Mouse (Mus musculus) intestine, embryonic 15.5 days (tissue): ENCODE measurements around the gene Gm20481. TPM values are rescaled to one million over a fixed set of nuclear protein-coding genes. Genes with fewer than 3 reads are reported as not detected.
"Not testable (repeated sequence)": the region's sequence is repeated elsewhere in the genome, so short reads cannot be mapped to it uniquely, and the experiment has no call there.

Source experiments
- ATAC-seq: fragments of 200-750 bp; cut with Nextera tagmentation; 2 replicates; pipeline ENCODE4 v1.8.0; 2017; ENCODE audit warnings: moderate TSS enrichment, moderate library complexity
- H3K27ac ChIP-seq: fragments of 300-500 bp; sonication (generic); 2 replicates; pipeline ENCODE4 v1.5.1; 2015; ENCODE audit warnings: mild to moderate bottlenecking, inconsistent platforms
- H3K27me3 ChIP-seq: fragments of 300-500 bp; sonication (generic); replicated peaks from 2 replicates; pipeline ENCODE4 v1.6.1; 2015; ENCODE audit warnings: inconsistent platforms
- H3K36me3 ChIP-seq: fragments of 300-500 bp; sonication (generic); 2 replicates; pipeline ENCODE4 v1.6.1; 2015; ENCODE audit warnings: inconsistent platforms
- H3K4me1 ChIP-seq: fragments of 300-500 bp; sonication (generic); replicated peaks from 2 replicates; pipeline ENCODE4 v1.6.1; 2015; ENCODE audit warnings: inconsistent platforms
- H3K4me2 ChIP-seq: fragments of 300-500 bp; sonication (generic); replicated peaks from 2 replicates; pipeline ENCODE4 v1.6.1; 2015; ENCODE audit warnings: mild to moderate bottlenecking, inconsistent platforms
- H3K4me3 ChIP-seq: fragments of 300-500 bp; sonication (generic); replicated peaks from 2 replicates; pipeline ENCODE4 v1.5.1; 2015; ENCODE audit warnings: inconsistent platforms
- H3K9ac ChIP-seq: fragments of 300-500 bp; sonication (generic); 2 replicates; pipeline ENCODE4 v1.6.1; 2015; ENCODE audit warnings: inconsistent platforms
- H3K9me3 ChIP-seq: fragments of 300-500 bp; sonication (generic); 2 replicates; pipeline ENCODE4 v1.6.1; 2016; ENCODE audit warnings: inconsistent platforms
- WGBS: fragments of 180-500 bp; shearing (Covaris S2); methylation state at CpG from one replicate; pipeline ENCODE4 v1.1.7; 2015; 5-methylcytosine and 5-hydroxymethylcytosine counted together
- polyA plus RNA-seq: library from polyadenylated mRNA; unstranded; fragments of >200 nt; fragmentation: Nextera tagmentation; extraction: Ambion mirVana; gene quantifications from 2 replicates; pipeline ENCODE4 v1.2.1, GENCODE M21; 2015

Gm20481 gene
- polyA plus RNA-seq, 1 experiment from 2014 or later = not detected

- H3K4me3 ChIP-seq = peak overlapping the region; percentile 79
- peaks cover 17% of the 10 kb centered on the region; the same call in 1 of the 2 replicates for H3K4me1 ChIP-seq
- H3K9me3 ChIP-seq = no peaks in the 10 kb centered on the region
- peak overlapping the region; percentile 84 for H3K9ac ChIP-seq
- peak overlapping the region; percentile 74 for H3K4me2 ChIP-seq
- peaks cover 17% of the 10 kb centered on the region for H3K36me3 ChIP-seq
- no peaks in the 10 kb centered on the region for H3K27me3 ChIP-seq
- no peak; the same call in none of the 2 replicates for ATAC-seq
- peak overlapping the region; percentile 99 for H3K27ac ChIP-seq
- WGBS = under 1% methylated on average over 15 of the region's 15 CpGs
Observed at GRCm38 (mm10) chr17:34982328-34982727, 12.6 kb downstream of the Gm20481 start.

- Histone ChIP-seq H3K4me2 (no peak overlapping the region), H3K27me3 (no peaks in the 10 kb centered on the region), H3K4me3 (no peak overlapping the region), H3K27ac (no peak overlapping the region), H3K9me3 (no peaks in the 10 kb centered on the region), H3K36me3 (peaks cover 17% of the 10 kb centered on the region), H3K4me1 (peaks cover 17% of the 10 kb centered on the region; the same call in 1 of the 2 replicates), H3K9ac (no peak overlapping the region)
- WGBS = 78% methylated on average over 2 of the region's 2 CpGs
- ATAC-seq = no peak
Observed at GRCm38 (mm10) chr17:34984218-34984617, 14.5 kb downstream of the Gm20481 start.

GRCm38 (mm10) chr17:34994751-34995150 is 25.0 kb downstream of the Gm20481 start:
- Histone ChIP-seq H3K4me2 (no peak overlapping the region), H3K4me1 (peaks cover 23% of the 10 kb centered on the region), H3K36me3 (0 out of 2 replicates have a peak, but pooled peaks cover 10% of the 10 kb centered on the region), H3K9ac (no peak overlapping the region), H3K4me3 (no peak overlapping the region), H3K9me3 (no peaks in the 10 kb centered on the region), H3K27ac (no peak overlapping the region), H3K27me3 (no peaks in the 10 kb centered on the region)
- ATAC-seq = no peak

- not testable (repeated sequence) for H3K27ac ChIP-seq, H3K9ac ChIP-seq, H3K4me2 ChIP-seq, H3K27me3 ChIP-seq, H3K36me3 ChIP-seq, ATAC-seq, H3K9me3 ChIP-seq, H3K4me3 ChIP-seq
- 80% methylated on average over 4 of the region's 4 CpGs for WGBS
- H3K4me1 ChIP-seq = peaks cover 27% of the 10 kb centered on the region
Observed at GRCm38 (mm10) chr17:34995192-34995591, 25.5 kb downstream of the Gm20481 start.

GRCm38 (mm10) chr17:34995927-34996326 is 26.2 kb downstream of the Gm20481 start:
- not testable (repeated sequence) for H3K27ac ChIP-seq, H3K9me3 ChIP-seq, H3K36me3 ChIP-seq, H3K4me2 ChIP-seq, H3K27me3 ChIP-seq, H3K9ac ChIP-seq, ATAC-seq, H3K4me3 ChIP-seq
- WGBS = 96% methylated on average over 4 of the region's 4 CpGs
- H3K4me1 ChIP-seq = peaks cover 27% of the 10 kb centered on the region

- Histone ChIP-seq H3K27me3 (no peaks in the 10 kb centered on the region), H3K9me3 (no peaks in the 10 kb centered on the region), H3K36me3 (0 out of 2 replicates have a peak, but pooled peaks cover 4% of the 10 kb centered on the region), H3K4me2 (peak overlapping the region; percentile 36), H3K4me1 (peaks cover 27% of the 10 kb centered on the region), H3K4me3 (no peak overlapping the region), H3K27ac (no peak overlapping the region), H3K9ac (no peak overlapping the region)
- 88% methylated on average over 13 of the region's 14 CpGs for WGBS
- no peak for ATAC-seq
Observed at GRCm38 (mm10) chr17:34996411-34997141, 26.9 kb downstream of the Gm20481 start.

- no peak overlapping the region for H3K4me3 ChIP-seq
- H3K4me2 ChIP-seq = peak overlapping the region; percentile 36
- no peak overlapping the region for H3K9ac ChIP-seq
- H3K27ac ChIP-seq = no peak overlapping the region
- H3K27me3 ChIP-seq = no peaks in the 10 kb centered on the region
- H3K9me3 ChIP-seq = no peaks in the 10 kb centered on the region
- H3K4me1 ChIP-seq = peaks cover 27% of the 10 kb centered on the region
- H3K36me3 ChIP-seq = 0 out of 2 replicates have a peak, but pooled peaks cover 4% of the 10 kb centered on the region
- 87% methylated on average over 5 of the region's 5 CpGs for WGBS
- no peak for ATAC-seq
Observed at GRCm38 (mm10) chr17:34997142-34997483, 27.4 kb downstream of the Gm20481 start.

- Histone ChIP-seq H3K9ac (peak overlapping the region; percentile 62; the same call in 1 of the 2 replicates), H3K4me3 (peak overlapping the region; percentile 42), H3K4me2 (peak overlapping the region; percentile 93), H3K4me1 (peaks cover 43% of the 10 kb centered on the region), H3K27me3 (no peaks in the 10 kb centered on the region), H3K9me3 (no peaks in the 10 kb centered on the region), H3K27ac (0 out of 2 replicates have a peak overlapping the region, but pooled peaks have one; percentile 74), H3K36me3 (0 out of 2 replicates have a peak, but pooled peaks cover 4% of the 10 kb centered on the region)
- 91% methylated on average over 15 of the region's 15 CpGs for WGBS
- ATAC-seq = no peak
Observed at GRCm38 (mm10) chr17:34998526-34999430, 29.1 kb downstream of the Gm20481 start.

- not testable (repeated sequence) for H3K27me3 ChIP-seq
- H3K4me2 ChIP-seq = peak overlapping the region; percentile 93
- ATAC-seq = peak; percentile 27
Observed at GRCm38 (mm10) chr17:34999871-35000716, 30.4 kb downstream of the Gm20481 start.

GRCm38 (mm10) chr17:35000717-35001451 is 31.2 kb downstream of the Gm20481 start, which contains the start of gene Vars:
Gene Vars (plus strand): TSS chr17:35000987.
- ATAC-seq = peak; percentile 92
- H3K9ac ChIP-seq = peak within 1 kb of the TSS; percentile 98
- H3K36me3 ChIP-seq = peaks cover 24% of the 10 kb centered on the region
- H3K27me3 ChIP-seq = no peaks in the 10 kb centered on the region
- WGBS = under 1% methylated on average over 83 of the region's 83 CpGs
- H3K4me2 ChIP-seq = peak within 1 kb of the TSS; percentile 93
- peak within 1 kb of the TSS; percentile 98 for H3K27ac ChIP-seq
- peaks cover 48% of the 10 kb centered on the region for H3K4me1 ChIP-seq
- H3K4me3 ChIP-seq = peak within 1 kb of the TSS; percentile 80
- no peaks in the 10 kb centered on the region for H3K9me3 ChIP-seq

More at GRCm38 (mm10) chr17:34999871-35000716, 30.4 kb downstream of the Gm20481 start:
- Histone ChIP-seq H3K9ac (peak overlapping the region; percentile 98), H3K4me1 (peaks cover 48% of the 10 kb centered on the region), H3K4me3 (peak overlapping the region; percentile 80), H3K36me3 (peaks cover 16% of the 10 kb centered on the region), H3K27ac (peak overlapping the region; percentile 98)
- 15% methylated on average over 30 of the region's 32 CpGs for WGBS
- not testable (repeated sequence) for H3K9me3 ChIP-seq
